Mouse (Mus musculus): ENCODE results near the gene Zfp345. TPM values are rescaled to one million over a fixed set of nuclear protein-coding genes. Genes with fewer than 3 reads are reported as not detected.
A peak's percentile ranks its signal among the peaks of the same experiment; 100 is the strongest.
"Not testable (repeated sequence)": the region's sequence is repeated elsewhere in the genome, so short reads cannot be mapped to it uniquely, and the experiment has no call there.

The Zfp345 gene
- polyA plus RNA-seq (2012; rRNA removed) = not detected in 2 replicates

DNA sequence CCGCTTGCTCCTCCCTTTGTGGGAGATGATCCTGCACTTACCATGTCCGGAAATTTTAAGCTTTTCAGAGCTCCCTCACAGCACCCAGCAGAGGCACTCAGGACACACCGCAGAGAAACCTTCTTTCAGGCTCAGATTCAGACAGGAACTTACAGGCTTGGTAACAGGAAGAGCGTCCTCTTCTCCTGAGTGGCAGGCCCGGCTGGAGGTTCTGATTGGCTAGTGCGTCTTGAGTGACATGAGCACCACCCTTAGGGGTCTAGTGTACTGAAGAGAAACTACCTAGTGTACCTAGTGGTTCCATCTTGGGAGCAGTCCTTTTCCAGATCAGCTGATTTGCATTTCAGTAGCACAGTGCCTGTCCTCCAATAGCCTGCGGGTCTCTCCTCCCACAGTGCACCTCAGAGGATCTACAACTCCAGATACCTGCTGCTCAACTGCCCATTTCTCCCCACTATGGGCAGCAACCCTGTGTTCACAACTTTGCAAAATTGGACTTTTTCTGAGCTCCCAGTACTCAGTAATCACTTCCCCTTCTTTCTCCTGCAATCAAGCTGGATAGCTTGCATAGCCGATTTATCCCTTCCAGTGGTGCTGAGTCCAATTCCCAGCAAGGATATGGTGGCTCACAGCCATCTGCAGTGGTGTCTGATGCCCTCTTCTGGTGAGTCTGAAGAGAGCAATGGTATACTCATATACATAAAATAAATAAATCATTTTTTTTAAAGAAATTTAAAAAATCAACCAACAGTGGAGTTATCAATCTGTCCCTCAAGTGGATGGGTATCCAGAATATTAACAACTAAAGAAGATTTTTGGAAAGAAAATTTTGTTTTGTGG is at the start of gene Zfp345:
Gene Zfp345 (minus strand): TSS at position 153 of the 840 bp plus-strand sequence.
- not testable (repeated sequence) for H3K4me1 ChIP-seq (ENCODE audit: control insufficient read depth, insufficient read depth, low read length); H3K27ac ChIP-seq (ENCODE audit: insufficient read depth, low read length); H3K4me3 ChIP-seq (ENCODE audit: insufficient read depth, low read length)

DNA sequence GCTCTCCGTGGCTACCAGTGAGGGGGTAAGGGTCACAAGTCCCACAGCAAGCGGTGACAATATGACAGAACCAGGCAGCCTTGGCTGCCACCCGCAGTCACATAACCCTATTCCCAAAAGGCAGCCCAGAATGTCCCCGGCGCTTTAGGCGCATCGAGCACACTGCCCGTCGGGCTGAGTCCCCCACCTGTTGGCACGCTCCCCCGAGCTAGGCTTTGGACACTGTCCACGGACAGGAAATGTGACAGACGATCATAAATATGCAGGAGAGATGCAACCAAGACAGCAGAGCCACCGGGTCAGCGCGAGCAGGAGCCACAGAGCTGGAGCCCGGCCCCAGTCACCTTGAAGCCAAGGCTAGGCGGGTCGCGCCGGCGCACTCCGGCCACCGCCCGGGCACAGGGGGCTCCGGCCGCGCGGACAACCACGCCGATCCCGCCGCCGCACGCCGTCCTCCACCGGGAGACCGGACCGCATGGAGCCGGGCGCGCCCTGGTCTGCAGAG is 40.9 kb upstream of the Zfp345 start:
- TF ChIP-seq POLR2A (IDR thresholded peaks at IDR 0.05; ENCODE audit: extremely low read depth, insufficient read depth, low read length) (no peak), CTCF (IDR thresholded peaks at IDR 0.05; ENCODE audit: extremely low read depth, insufficient read depth, low read length) (no peak)

DNA sequence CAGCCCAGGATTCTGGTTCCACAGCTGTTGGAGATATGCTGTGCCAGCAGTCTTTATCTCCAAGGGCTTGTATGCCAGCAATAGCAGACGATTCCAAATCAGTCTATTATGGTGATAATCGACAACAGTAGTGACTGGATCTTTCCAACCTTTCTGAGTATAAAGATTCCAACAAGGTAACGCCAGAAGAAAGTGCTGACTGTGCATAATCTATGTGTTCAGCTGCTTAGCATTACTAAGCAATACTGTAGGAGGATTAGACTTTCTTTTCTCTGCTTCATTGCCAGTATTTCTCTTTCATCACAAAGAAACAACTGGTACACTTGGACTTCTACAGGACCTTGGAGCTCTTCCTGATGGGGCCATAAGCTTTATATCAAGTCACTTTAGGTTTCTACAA is 27.9 kb upstream of the Zfp345 start:
- no peak overlapping the region for H3K27ac ChIP-seq (ENCODE audit: insufficient read depth, low read length)
- no peak overlapping the region for H3K4me3 ChIP-seq (ENCODE audit: insufficient read depth, low read length)
- no peak for TF ChIP-seq CTCF (IDR thresholded peaks at IDR 0.05; ENCODE audit: extremely low read depth, insufficient read depth, low read length)
- TF ChIP-seq POLR2A (IDR thresholded peaks at IDR 0.05; ENCODE audit: extremely low read depth, insufficient read depth, low read length) = no peak
- H3K4me1 ChIP-seq (ENCODE audit: control insufficient read depth, insufficient read depth, low read length) = no peaks in the 10 kb centered on the region

More for the DNA sequence above, 40.9 kb upstream of the Zfp345 start:
- no peaks in the 10 kb centered on the region for H3K4me1 ChIP-seq (ENCODE audit: control insufficient read depth, insufficient read depth, low read length)
- no peak overlapping the region for H3K27ac ChIP-seq (ENCODE audit: insufficient read depth, low read length)
- no peak overlapping the region for H3K4me3 ChIP-seq (ENCODE audit: insufficient read depth, low read length)

DNA sequence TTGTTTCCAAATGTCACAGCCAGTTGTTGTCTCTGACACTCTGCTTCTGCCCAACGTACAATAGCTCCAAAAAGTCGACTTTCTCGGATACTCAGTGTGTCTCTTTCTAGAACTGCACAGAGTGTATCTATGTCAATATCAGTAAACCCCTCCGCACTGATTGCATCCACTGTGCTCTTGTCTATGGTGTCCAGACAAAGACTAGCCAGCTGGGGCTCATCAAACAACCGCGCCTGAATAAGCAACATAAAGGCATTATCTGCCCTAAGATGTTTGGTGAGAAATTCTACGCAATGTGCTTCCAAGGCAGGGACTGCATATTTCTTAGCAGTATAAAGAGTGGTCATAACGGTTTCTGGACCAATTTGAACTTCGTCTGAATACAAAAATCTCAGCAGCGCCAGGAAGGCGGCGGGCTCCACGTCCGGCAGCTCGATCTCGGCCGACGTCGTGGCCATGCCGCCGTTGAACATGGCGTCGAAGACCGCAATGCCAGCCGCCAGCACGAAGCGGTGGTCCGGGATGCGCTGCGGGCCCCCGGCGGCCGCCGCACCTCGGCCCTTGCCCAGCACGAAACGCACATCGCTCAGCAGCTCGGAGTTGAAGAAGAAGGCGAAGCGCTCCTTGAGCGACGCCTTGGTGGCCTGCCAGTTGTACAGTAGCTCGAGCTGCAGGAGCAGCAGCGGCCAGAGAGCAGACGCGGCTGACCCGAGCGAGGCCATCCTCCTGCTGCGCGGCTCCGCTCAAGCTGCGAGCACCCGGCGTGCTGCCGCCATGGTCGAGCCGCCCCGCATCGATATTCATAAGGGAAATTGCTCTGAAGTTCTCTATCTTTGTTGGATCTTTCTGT is 15.5 kb upstream of the Zfp345 start:
- H3K27ac ChIP-seq (ENCODE audit: insufficient read depth, low read length); H3K4me3 ChIP-seq (ENCODE audit: insufficient read depth, low read length); H3K4me1 ChIP-seq (ENCODE audit: control insufficient read depth, insufficient read depth, low read length): not testable (repeated sequence)

DNA sequence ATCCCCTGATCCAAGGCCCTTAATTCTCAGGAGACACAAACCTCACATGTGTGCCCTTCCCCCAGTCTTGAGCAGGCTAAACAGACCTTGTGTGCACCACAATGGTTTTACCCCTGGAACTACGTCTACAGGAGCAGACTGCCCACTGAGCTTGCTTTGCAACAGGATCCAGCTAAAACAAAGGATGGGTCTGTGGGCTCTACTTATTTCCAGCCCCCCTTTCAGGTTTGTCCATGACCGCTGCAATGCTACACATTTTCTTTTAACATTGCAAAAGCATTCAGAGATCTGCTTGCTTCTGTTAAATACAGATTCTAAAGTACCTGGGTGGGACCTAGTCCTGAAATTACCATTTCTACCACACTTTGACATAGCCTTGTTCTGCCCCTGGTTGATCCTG is 8.1 kb upstream of the Zfp345 start:
- Histone ChIP-seq H3K27ac (ENCODE audit: insufficient read depth, low read length) (no peak overlapping the region), H3K4me1 (ENCODE audit: control insufficient read depth, insufficient read depth, low read length) (no peaks in the 10 kb centered on the region), H3K4me3 (ENCODE audit: insufficient read depth, low read length) (no peak overlapping the region)
- TF ChIP-seq CTCF (IDR thresholded peaks at IDR 0.05; ENCODE audit: extremely low read depth, insufficient read depth, low read length) (no peak), POLR2A (IDR thresholded peaks at IDR 0.05; ENCODE audit: extremely low read depth, insufficient read depth, low read length) (no peak)

DNA sequence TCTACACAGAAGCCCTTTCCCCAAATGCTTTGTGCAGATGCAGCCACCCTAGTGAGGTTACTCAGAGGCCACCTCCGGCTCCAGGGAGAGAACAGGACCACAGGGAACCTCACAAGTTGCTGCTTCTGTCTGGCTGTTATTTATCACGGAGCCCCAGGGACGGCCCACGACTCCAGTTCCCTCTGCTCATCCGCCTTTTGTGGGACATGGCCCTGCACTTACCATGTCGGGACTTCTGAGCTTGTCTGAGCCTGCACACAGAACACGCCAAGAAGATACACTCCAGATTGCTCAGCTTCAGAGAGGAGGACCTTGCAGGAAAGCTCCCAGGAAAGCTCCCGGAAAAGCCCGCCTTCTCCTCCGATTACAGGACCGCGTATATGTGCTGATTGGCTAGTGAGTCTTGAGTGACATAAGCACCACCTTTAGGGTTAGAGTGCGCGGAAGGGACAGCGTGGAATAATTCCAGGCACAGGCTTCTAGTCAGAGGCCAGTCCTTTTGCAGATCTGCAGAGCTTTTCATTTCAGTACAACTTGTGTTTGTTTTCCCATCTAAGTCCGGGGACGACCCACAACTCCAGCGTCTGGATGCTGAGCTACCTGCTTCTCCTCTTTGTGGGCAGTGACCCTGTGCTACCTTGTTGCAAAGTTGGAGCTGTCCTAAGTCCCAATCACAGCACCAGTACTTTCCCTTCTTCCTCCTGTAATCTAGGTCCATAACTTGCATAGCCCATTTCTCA is 33.5 kb downstream of the Zfp345 start, which contains the start of gene Zfp442:
Gene Zfp442 (minus strand): TSS at position 307 of the 740 bp plus-strand sequence.
- H3K4me1 ChIP-seq (ENCODE audit: control insufficient read depth, insufficient read depth, low read length); H3K27ac ChIP-seq (ENCODE audit: insufficient read depth, low read length): not testable (repeated sequence)
- peak within 1 kb of the TSS; percentile 46 for H3K4me3 ChIP-seq (ENCODE audit: insufficient read depth, low read length)

DNA sequence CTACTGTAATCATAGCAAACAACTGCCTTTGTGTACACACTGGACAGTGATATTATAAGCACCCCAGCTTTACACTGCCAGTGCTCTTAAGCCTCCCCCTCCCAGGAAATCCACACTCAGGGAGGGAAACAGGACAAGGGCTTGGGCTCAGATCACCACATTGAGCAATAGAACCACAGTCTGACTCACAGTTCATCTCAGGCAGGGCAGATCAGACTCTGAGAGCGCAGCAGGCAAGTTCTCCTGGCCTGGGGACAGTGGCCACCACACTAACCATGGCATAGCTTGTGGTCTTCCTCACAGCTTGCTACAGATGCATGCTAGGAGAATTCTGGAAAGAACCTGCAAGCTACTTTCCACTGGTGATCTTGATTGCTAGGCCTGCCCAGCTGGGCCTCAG is 45.8 kb downstream of the Zfp345 start:
- H3K4me3 ChIP-seq (ENCODE audit: insufficient read depth, low read length); H3K27ac ChIP-seq (ENCODE audit: insufficient read depth, low read length); H3K4me1 ChIP-seq (ENCODE audit: control insufficient read depth, insufficient read depth, low read length): not testable (repeated sequence)

Other genes starting within 250 kb of the Zfp345 start
- 0.38 and 0.68 TPM in 2 replicates for gene Gm21994, start 229.5 kb downstream of the Zfp345 start, polyA plus RNA-seq (2012; rRNA removed)
- gene Gm14124, start 227.6 kb downstream of the Zfp345 start, polyA plus RNA-seq (2012; rRNA removed) = 0.04 TPM in 1 of 2 replicates, not detected in the other
- not detected in 2 replicates for gene Gm10130, start 161.4 kb downstream of the Zfp345 start, polyA plus RNA-seq (2012; rRNA removed)
- gene 3300002I08Rik, start 122.3 kb downstream of the Zfp345 start, polyA plus RNA-seq (2012; rRNA removed) = 2.7 and 4.4 TPM in 2 replicates
- 1.2 and 1.4 TPM in 2 replicates for gene Zfp442, start 33.6 kb downstream of the Zfp345 start, polyA plus RNA-seq (2012; rRNA removed)
- gene Cst7, start 85.3 kb upstream of the Zfp345 start, polyA plus RNA-seq (2012; rRNA removed) = 0.21 and 0.42 TPM in 2 replicates
- gene Apmap, start 123.5 kb upstream of the Zfp345 start, polyA plus RNA-seq (2012; rRNA removed) = 59.1 and 66.9 TPM in 2 replicates
- 27.2 and 28.8 TPM in 2 replicates for gene Acss1, start 183.4 kb upstream of the Zfp345 start, polyA plus RNA-seq (2012; rRNA removed)
- gene Vsx1, start 204.3 kb upstream of the Zfp345 start, polyA plus RNA-seq (2012; rRNA removed) = 0.13 and 0.27 TPM in 2 replicates

All from cortical plate, adult 2 months (tissue).